Mouse (Mus musculus) neural tube, embryonic 13.5 days (tissue): ENCODE results near the gene Rsad1. TPM values are rescaled to one million over a fixed set of nuclear protein-coding genes. Genes with fewer than 3 reads are reported as not detected.

Experiments
- ATAC-seq: fragments of 200-750 bp; cut with Nextera tagmentation; 2 replicates; pipeline ENCODE4 v1.8.0; 2017; ENCODE audit warnings: low read depth, mild to moderate bottlenecking, moderate TSS enrichment, moderate library complexity
- H3K27ac ChIP-seq: fragments of 300-500 bp; sonication (generic); replicated peaks from 2 replicates; pipeline ENCODE4 v1.5.1; 2015; ENCODE audit warnings: moderate library complexity, mild to moderate bottlenecking, inconsistent platforms
- H3K27me3 ChIP-seq: fragments of 300-500 bp; sonication (generic); 2 replicates; pipeline ENCODE4 v1.6.1; 2015; ENCODE audit warnings: mild to moderate bottlenecking, inconsistent platforms
- H3K36me3 ChIP-seq: fragments of 300-500 bp; sonication (generic); 2 replicates; pipeline ENCODE4 v1.6.1; 2015; ENCODE audit warnings: mild to moderate bottlenecking, inconsistent platforms
- H3K4me1 ChIP-seq: fragments of 300-500 bp; sonication (generic); replicated peaks from 2 replicates; pipeline ENCODE4 v1.6.1; 2015; ENCODE audit warnings: inconsistent platforms
- H3K4me2 ChIP-seq: fragments of 300-500 bp; sonication (generic); 2 replicates; pipeline ENCODE4 v1.6.1; 2015; ENCODE audit warnings: inconsistent platforms, mild to moderate bottlenecking, moderate library complexity
- H3K4me3 ChIP-seq: fragments of 300-500 bp; sonication (generic); 2 replicates; pipeline ENCODE4 v1.5.1; 2015; ENCODE audit warnings: mild to moderate bottlenecking, inconsistent platforms
- H3K9ac ChIP-seq: fragments of 300-500 bp; sonication (generic); 2 replicates; pipeline ENCODE4 v1.6.1; 2015; ENCODE audit warnings: moderate library complexity, mild to moderate bottlenecking, inconsistent platforms
- H3K9me3 ChIP-seq: fragments of 300-500 bp; sonication (generic); 2 replicates; pipeline ENCODE4 v1.6.1; 2016; ENCODE audit warnings: inconsistent platforms
- WGBS: fragments of 180-500 bp; shearing (Covaris S2); methylation state at CpG from one replicate; pipeline ENCODE4 v1.1.7; 2015; 5-methylcytosine and 5-hydroxymethylcytosine counted together
- polyA plus RNA-seq: library from polyadenylated mRNA; unstranded; fragments of >200 nt; fragmentation: Nextera tagmentation; extraction: Ambion mirVana; gene quantifications from 2 replicates; pipeline ENCODE4 v1.2.1, GENCODE M21; 2015

The Rsad1 gene
- polyA plus RNA-seq, 1 experiment from 2014 or later = 5.4 TPM

- Histone ChIP-seq H3K9ac (no peak overlapping the region), H3K4me2 (no peak overlapping the region), H3K27ac (no peak overlapping the region), H3K4me1 (peaks cover 26% of the 10 kb centered on the region), H3K9me3 (no peaks in the 10 kb centered on the region), H3K36me3 (no peaks in the 10 kb centered on the region), H3K4me3 (no peak overlapping the region), H3K27me3 (peaks cover 46% of the 10 kb centered on the region)
- WGBS = 92% methylated on average over 8 of the region's 8 CpGs
- no peak for ATAC-seq
Measured at GRCm38 (mm10) chr11:94501482-94501881, 47.6 kb downstream of the Rsad1 start.

- Histone ChIP-seq H3K27me3 (peaks cover 49% of the 10 kb centered on the region), H3K9me3 (no peaks in the 10 kb centered on the region), H3K9ac (no peak overlapping the region), H3K4me2 (peak overlapping the region; percentile 55; the same call in 1 of the 2 replicates), H3K36me3 (no peaks in the 10 kb centered on the region), H3K27ac (no peak overlapping the region), H3K4me3 (0 out of 2 replicates have a peak overlapping the region, but pooled peaks have one; percentile 28), H3K4me1 (peaks cover 26% of the 10 kb centered on the region)
- WGBS = 27% methylated on average over 8 of the region's 8 CpGs
- no peak for ATAC-seq
Measured at GRCm38 (mm10) chr11:94500362-94500761, 48.7 kb downstream of the Rsad1 start.

- Histone ChIP-seq H3K27me3 (peaks cover 49% of the 10 kb centered on the region), H3K4me3 (peak within 1 kb of the TSS; percentile 28), H3K4me1 (peaks cover 26% of the 10 kb centered on the region), H3K9ac (peak within 1 kb of the TSS; percentile 61), H3K4me2 (peak within 1 kb of the TSS; percentile 55), H3K36me3 (no peaks in the 10 kb centered on the region), H3K27ac (no peak within 1 kb of the TSS), H3K9me3 (no peaks in the 10 kb centered on the region)
- peak; percentile 51; the same call in 1 of the 2 replicates for ATAC-seq
- WGBS = 2% methylated on average over 26 of the region's 26 CpGs
Measured at GRCm38 (mm10) chr11:94499661-94500152, 49.3 kb downstream of the Rsad1 start, which contains the start of gene Epn3. Gene Epn3 (minus strand): TSS chr11:94499974.

GRCm38 (mm10) chr11:94499035-94499434 is 50.0 kb downstream of the Rsad1 start:
- Histone ChIP-seq H3K4me2 (peak overlapping the region; percentile 55), H3K4me3 (no peak overlapping the region)
- ATAC-seq = peak; percentile 45; the same call in 1 of the 2 replicates

GRCm38 (mm10) chr11:94498093-94498996 is 50.7 kb downstream of the Rsad1 start:
- ATAC-seq = no peak; the same call in 1 of the 2 replicates
- Histone ChIP-seq H3K36me3 (no peaks in the 10 kb centered on the region), H3K9me3 (no peaks in the 10 kb centered on the region), H3K9ac (peak overlapping the region; percentile 27; the same call in 1 of the 2 replicates), H3K27ac (peak overlapping the region; percentile 43), H3K4me2 (peak overlapping the region; percentile 55), H3K4me1 (peaks cover 26% of the 10 kb centered on the region), H3K27me3 (peaks cover 49% of the 10 kb centered on the region), H3K4me3 (no peak overlapping the region)
- 24% methylated on average over 19 of the region's 19 CpGs for WGBS

More at GRCm38 (mm10) chr11:94499035-94499434, 50.0 kb downstream of the Rsad1 start:
- Histone ChIP-seq H3K9me3 (no peaks in the 10 kb centered on the region), H3K9ac (peak overlapping the region; percentile 61; the same call in 1 of the 2 replicates), H3K36me3 (no peaks in the 10 kb centered on the region), H3K4me1 (peaks cover 26% of the 10 kb centered on the region), H3K27me3 (peaks cover 49% of the 10 kb centered on the region), H3K27ac (no peak overlapping the region)
- 0% methylated on average over 2 of the region's 2 CpGs for WGBS

- Histone ChIP-seq H3K4me2 (no peak overlapping the region), H3K9ac (no peak overlapping the region), H3K9me3 (no peaks in the 10 kb centered on the region), H3K27me3 (peaks cover 65% of the 10 kb centered on the region), H3K4me3 (no peak overlapping the region), H3K4me1 (peaks cover 39% of the 10 kb centered on the region), H3K36me3 (no peaks in the 10 kb centered on the region), H3K27ac (no peak overlapping the region)
- 83% methylated on average over 3 of the region's 3 CpGs for WGBS
- ATAC-seq = no peak
Measured at GRCm38 (mm10) chr11:94495415-94495814, 53.6 kb downstream of the Rsad1 start.

GRCm38 (mm10) chr11:94491749-94492099 is 57.3 kb downstream of the Rsad1 start:
- H3K4me1 ChIP-seq = peaks cover 13% of the 10 kb centered on the region
- WGBS = 65% methylated on average over 7 of the region's 7 CpGs
- no peak for ATAC-seq
- H3K4me2 ChIP-seq = peak overlapping the region; percentile 70
- 0 out of 2 replicates have a peak overlapping the region, but pooled peaks have one; percentile 75 for H3K9ac ChIP-seq
- H3K9me3 ChIP-seq = no peaks in the 10 kb centered on the region
- H3K36me3 ChIP-seq = no peaks in the 10 kb centered on the region
- peaks cover 50% of the 10 kb centered on the region for H3K27me3 ChIP-seq
- peak overlapping the region; percentile 51 for H3K4me3 ChIP-seq
- H3K27ac ChIP-seq = no peak overlapping the region

GRCm38 (mm10) chr11:94491035-94491748 is 57.9 kb downstream of the Rsad1 start:
- no peak for ATAC-seq
- Histone ChIP-seq H3K4me2 (peak overlapping the region; percentile 70), H3K4me1 (peaks cover 13% of the 10 kb centered on the region), H3K4me3 (peak overlapping the region; percentile 51), H3K36me3 (no peaks in the 10 kb centered on the region), H3K27me3 (peaks cover 49% of the 10 kb centered on the region), H3K9me3 (no peaks in the 10 kb centered on the region), H3K27ac (no peak overlapping the region), H3K9ac (peak overlapping the region; percentile 75)
- 5% methylated on average over 55 of the region's 55 CpGs for WGBS

Other genes with a start within 250 kb of the Rsad1 start
- gene Luc7l3, start 227.3 kb downstream of the Rsad1 start, polyA plus RNA-seq = 146 and 151 TPM in 2 replicates
- gene Ankrd40, start 221.3 kb downstream of the Rsad1 start, polyA plus RNA-seq = 21.0 and 21.8 TPM in 2 replicates
- 0.68 and 1.0 TPM in 2 replicates for gene Abcc3, start 156.3 kb downstream of the Rsad1 start, polyA plus RNA-seq
- gene Cacna1g, start 75.1 kb downstream of the Rsad1 start, polyA plus RNA-seq = 8.9 and 9.3 TPM in 2 replicates
- 0.28 TPM in 1 of 2 replicates, not detected in the other for gene Spata20, start 63.1 kb downstream of the Rsad1 start, polyA plus RNA-seq
- 0.24 and 0.51 TPM in 2 replicates for gene Epn3, start 49.3 kb downstream of the Rsad1 start, polyA plus RNA-seq
- gene Mycbpap, start 27.5 kb downstream of the Rsad1 start, polyA plus RNA-seq = 1.9 and 2.1 TPM in 2 replicates
- 0.45 and 1.7 TPM in 2 replicates for gene Chad, start 15.8 kb upstream of the Rsad1 start, polyA plus RNA-seq
- gene Acsf2, start 52.6 kb upstream of the Rsad1 start, polyA plus RNA-seq = 2.0 and 2.2 TPM in 2 replicates
- 169 and 170 TPM in 2 replicates for gene Lrrc59, start 80.5 kb upstream of the Rsad1 start, polyA plus RNA-seq
- 144 and 147 TPM in 2 replicates for gene Mrpl27, start 104.5 kb upstream of the Rsad1 start, polyA plus RNA-seq
- gene Eme1, start 104.7 kb upstream of the Rsad1 start, polyA plus RNA-seq = 5.0 and 5.2 TPM in 2 replicates
- gene Xylt2, start 128.3 kb upstream of the Rsad1 start, polyA plus RNA-seq = 16.0 and 16.1 TPM in 2 replicates
- gene Gm11541, start 155.2 kb upstream of the Rsad1 start, polyA plus RNA-seq = 0.23 and 0.29 TPM in 2 replicates
- gene Cdc34b, start 192.5 kb upstream of the Rsad1 start, polyA plus RNA-seq = not detected in 2 replicates
- gene Tmem92, start 233.4 kb upstream of the Rsad1 start, polyA plus RNA-seq = not detected in 2 replicates